Mouse (Mus musculus): ENCODE measurements around the gene Nvl. TPM values are rescaled to one million over a fixed set of nuclear protein-coding genes. Genes with fewer than 3 reads are reported as not detected.
A peak's percentile ranks its signal among the peaks of the same experiment; 100 is the strongest.

Gene Nvl
- total RNA-seq, 2 experiments from 2014 or later, result 26.2 to 30.1 TPM

DNA sequence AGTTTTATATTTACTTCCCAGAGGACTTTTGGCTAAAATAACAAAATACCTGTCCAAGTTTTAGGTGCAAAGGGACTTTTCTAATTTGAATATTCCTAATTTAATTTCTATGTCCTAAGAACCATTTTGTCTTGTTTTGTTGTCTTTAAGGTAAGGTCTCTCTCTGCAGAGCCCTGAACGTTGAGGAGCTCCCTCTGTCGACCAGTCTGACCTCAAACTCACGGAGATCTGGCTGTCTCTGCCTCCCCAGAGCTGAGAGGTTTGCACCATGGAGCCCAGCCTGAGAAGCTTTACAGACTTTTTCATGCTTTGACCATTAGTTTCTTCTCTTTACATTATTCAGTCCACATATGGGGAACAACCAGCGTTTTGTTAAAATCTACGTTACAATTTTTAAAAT, 70.9 kb downstream of the Nvl start:
- no peak for DNase-seq (ENCODE audit: low spot score in 2 of 2)

GRCm38 (mm10) chr1:181069671-181070070, 74.3 kb downstream of the Nvl start:
- DNase-seq (ENCODE audit: low spot score in 2 of 2), result no peak

DNA sequence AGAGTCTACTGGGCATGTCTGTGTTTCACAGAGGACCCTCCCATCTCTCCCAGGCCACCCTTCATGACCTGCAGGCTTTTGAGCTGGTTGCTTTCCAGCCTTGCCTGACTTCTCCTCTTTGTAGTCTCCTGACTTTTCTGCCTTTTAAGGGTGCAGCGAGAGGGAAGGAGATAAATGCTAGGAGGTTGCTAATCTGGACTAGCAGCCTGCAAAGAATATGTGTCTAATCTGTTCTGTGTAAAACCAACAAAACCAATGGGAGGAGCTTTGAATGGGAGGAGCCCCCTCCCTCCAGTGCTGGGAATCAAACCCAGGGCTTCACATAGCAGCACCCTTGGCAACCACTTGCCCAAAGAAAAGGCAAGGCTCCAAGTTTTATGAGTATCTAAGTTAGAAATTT, 75.7 kb downstream of the Nvl start:
- DNase-seq (ENCODE audit: low spot score in 2 of 2), result no peak

DNA sequence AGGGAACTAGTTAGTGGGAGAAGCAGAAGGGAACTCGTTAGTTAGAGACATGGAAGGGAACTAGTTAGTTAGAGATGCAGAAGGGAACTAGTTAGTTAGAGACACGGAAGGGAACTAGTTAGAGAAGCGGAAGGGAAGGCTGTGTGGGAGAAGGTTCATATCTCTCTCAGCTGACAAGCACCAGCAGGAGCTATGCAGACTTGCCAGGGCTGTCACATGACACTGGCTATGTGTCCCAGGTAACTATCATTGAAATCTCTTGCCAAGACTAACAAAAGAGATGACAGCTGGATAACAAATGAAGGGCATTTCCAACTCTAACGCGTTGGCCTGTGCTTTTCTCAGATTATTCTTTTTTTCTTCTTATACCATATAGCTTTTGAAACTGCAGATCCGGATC, 79.4 kb downstream of the Nvl start:
- DNase-seq (ENCODE audit: low spot score in 2 of 2), result no peak

GRCm38 (mm10) chr1:181063991-181064390, 80.0 kb downstream of the Nvl start:
- no peak for DNase-seq (ENCODE audit: low spot score in 2 of 2)

DNA sequence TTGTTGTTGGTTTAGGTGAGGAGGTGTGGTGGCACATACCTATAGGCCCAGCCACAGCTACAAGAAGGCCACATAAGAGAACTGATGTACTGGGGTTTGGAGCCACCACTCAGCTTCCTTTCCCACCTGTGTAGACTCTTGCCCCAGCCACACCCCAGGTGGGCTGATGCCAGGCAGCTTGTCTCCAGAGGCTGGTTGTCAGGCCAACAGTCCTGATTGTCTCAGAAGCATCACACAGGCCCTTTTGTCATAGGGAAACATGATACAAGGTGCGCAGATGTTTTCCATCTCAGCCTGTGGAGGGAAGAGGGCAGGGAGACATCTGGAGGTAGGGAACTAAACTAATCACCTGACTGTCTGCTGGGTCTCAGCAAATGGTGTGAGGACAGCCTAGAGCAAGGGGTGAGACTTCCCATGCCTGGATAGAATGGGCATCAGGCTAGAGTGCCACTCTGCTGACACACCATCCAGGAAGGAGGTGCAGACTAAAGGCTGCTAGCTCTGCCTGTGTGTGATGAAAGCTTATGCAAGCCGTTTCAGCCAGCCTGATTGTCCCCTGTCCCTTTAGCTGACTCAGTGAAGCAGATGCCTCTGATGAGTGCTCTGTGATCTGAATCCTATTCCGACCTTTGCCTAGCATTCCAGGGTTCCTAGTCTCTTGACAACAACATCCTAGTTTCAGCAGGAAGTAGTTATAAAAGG, 82.1 kb downstream of the Nvl start:
- no peak for DNase-seq (ENCODE audit: low spot score in 2 of 2)

DNA sequence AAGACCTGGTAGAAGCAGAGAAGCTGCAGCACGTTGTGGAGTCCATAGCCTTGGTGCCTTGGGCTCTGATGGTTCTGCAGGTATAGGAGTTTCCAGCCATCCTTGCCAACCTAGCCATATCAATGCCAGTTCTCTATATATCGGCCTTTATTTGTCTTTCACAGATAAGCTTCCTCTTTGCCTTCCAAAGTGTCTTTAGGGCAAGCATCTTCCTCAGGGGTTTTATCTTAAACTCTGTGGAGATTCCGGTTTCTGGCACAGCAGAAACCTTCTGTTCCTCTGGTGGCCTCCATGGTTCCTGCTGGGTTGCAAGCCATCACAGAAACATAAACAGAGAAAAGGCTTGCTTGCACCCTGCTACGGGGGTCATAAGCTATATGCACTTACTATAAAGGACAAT, 91.1 kb downstream of the Nvl start:
- DNase-seq (ENCODE audit: low spot score in 2 of 2), result no peak

DNA sequence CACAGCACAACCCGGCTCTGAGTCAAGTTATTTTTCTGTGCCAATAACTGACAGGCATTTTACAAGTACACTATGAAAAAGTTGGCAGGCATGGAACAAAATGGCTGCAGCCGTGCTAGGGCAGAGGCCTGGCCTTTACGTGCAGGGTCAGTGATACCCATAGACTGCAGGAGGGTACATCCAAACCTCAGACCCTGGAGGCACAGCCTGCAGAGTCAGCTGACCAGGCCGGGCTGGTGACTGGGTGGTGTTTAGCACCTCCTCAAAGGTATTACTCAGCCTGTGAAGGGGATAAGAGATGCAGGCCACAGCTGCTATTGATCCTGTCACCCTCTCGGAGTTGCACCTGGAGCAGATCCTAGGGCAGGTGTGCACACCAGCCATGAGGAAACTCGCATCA, 93.1 kb downstream of the Nvl start, which contains the start of gene 9130409I23Rik:
9130409I23Rik (plus strand) TSS at position 301 of the 400 bp plus-strand sequence.
- DNase-seq (ENCODE audit: low spot score in 2 of 2), result no peak

DNA sequence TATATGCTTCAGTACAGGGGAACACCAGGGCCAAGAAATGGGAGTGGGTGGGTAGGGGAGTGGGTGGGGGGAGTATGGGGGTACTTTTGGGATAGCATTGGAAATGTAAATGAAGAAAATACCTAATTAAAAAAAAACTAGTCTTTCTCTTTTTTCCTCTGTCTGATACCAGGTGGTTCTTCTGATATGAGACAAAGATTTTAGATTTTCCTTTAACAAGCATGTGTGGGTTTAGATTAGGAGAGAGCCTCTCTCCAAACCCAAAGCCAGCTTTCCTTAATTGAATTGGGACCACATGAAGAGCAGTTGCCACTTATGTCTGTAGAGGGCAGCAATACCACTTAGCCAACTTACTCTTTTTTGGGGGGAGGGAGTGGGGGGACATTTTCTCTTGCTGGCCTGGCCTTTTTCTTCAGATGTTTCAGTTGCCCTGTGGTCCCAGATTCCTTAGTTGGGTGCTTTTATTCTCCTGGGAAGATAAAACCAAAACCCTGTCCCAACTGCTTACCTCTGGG, 94.6 kb downstream of the Nvl start:
- no peak for DNase-seq (ENCODE audit: low spot score in 2 of 2)

DNA sequence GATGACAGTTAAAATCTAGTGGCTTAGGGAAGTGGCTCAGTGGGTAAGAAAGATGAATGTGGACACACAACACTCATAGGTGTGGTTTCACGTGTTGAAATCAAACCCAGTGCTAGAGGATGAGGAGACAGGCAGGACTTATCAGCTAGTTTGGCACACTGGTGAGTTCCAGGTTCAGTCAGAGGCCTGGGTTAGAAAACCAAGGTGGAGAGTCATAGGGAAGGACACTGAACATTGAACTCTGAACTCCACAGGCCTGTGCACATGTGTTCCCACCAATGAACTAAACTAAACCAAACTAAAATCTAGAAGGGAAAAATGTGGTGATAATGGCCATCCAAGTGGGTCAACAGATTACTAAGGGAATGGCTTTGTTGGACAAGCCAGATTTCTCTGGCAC, 96.5 kb downstream of the Nvl start:
- DNase-seq (ENCODE audit: low spot score in 2 of 2), result no peak

DNA sequence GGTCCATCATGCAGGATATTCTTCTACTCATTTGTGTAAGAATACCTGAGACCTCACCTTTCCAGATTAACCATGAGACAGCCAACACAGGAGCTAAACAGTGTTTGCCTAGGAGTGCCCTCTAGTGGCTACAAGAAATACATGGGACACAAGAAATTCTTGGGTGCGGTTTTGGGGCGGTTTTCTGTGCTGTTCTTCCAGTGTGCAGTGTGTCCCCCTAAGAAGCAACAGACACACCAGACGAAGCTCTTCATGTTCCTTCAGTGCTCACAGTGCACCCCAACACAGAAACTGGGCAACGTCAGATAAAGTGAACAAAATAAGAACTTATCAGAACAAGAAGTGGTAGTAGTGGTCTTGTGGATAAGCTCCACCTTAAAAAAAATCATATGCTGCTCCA, 104.4 kb downstream of the Nvl start:
- peak in 1 of 2 experiments; percentile 27 for DNase-seq (ENCODE audit: low spot score in 2 of 2)

DNA sequence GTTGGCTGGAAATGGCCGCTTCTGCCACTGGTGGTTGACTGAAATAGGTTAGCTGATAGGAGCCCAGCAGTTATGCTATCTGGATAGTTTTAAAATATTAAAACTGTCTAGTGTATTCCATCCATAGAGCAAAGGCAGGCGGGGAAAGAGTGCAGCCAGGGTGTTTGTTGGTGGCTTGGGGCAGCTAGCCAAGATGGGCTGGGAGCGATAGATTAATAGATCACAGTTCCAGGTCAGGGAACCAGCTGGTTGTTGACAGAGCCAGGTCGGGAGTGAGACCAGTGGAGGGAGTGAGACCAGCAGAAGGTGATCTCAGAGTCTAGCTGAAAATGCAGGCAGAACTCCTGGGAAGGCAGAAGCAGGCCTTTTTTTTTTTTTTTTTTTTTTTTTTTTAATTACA, 106.4 kb downstream of the Nvl start:
- no peak for DNase-seq (ENCODE audit: low spot score in 2 of 2)

Other genes starting within 250 kb of the Nvl start
- gene Pycr2, start 239.9 kb downstream of the Nvl start, total RNA-seq (2021), result 10 to 100 TPM; 41.5 to 43.4 TPM
- gene Lefty1, start 209.2 kb downstream of the Nvl start, total RNA-seq (2021), result 1 to 10 TPM; 7.2 to 9.3 TPM
- 10 to 100 TPM in 1 of 2 experiments, 1 to 10 TPM in 1; 8.6 to 11.5 TPM for gene Tmem63a, start 201.9 kb downstream of the Nvl start, total RNA-seq (2021)
- 10 to 100 TPM; 19.7 to 28.3 TPM for gene Ephx1, start 123.3 kb downstream of the Nvl start, total RNA-seq (2021)
- gene 9130409I23Rik, start 93.0 kb downstream of the Nvl start, total RNA-seq (2021), result not detected
- 10 to 100 TPM; 26.3 to 26.8 TPM for gene Cnih4, start 489 bp upstream of the Nvl start, total RNA-seq (2021)
- gene Wdr26, start 67.8 kb upstream of the Nvl start, total RNA-seq (2021), result 100 to 1,000 TPM; 132 to 143 TPM
- 10 to 100 TPM; 44.0 to 54.4 TPM for gene Cnih3, start 208.4 kb upstream of the Nvl start, total RNA-seq (2021)